Comparison of ENCODE assay signal across 9 mouse cellular contexts in genomic region chr10:111101901-111102761, GRCm38 (mm10).
DNase-seq lines count a peak whose midpoint lies in the region; ATAC-seq lines count a peak whose summit lies in the region.
"Had no signal": no experiment of that assay in that cellular context is flagged by ENCODE, and none has a peak within 500 bp of the region (broad histone marks: within the 10 kb centered on the region; RNA-seq: fewer than 3 reads in every experiment).

No protein-coding gene starts in this region.

- H3K4me1 ChIP-seq in midbrain, embryonic 11.5 days (ENCODE audit: control insufficient read depth, insufficient read depth, low read length), result 0 out of 2 replicates have a peak, but pooled peaks cover 3% of the 10 kb centered on the region
- H3K4me1 ChIP-seq in midbrain, embryonic 16.5 days (ENCODE audit: control insufficient read depth, insufficient read depth, low read length), result peaks cover 8% of the 10 kb centered on the region
- peaks cover 11% of the 10 kb centered on the region for H3K4me1 ChIP-seq in midbrain, embryonic 13.5 days (replicated peaks)
- no peaks in the 10 kb centered on the region for H3K4me1 ChIP-seq in forebrain, embryonic 11.5 days (replicated peaks; ENCODE audit: control insufficient read depth, insufficient read depth, low read length)

- H3K27ac ChIP-seq in midbrain, embryonic 11.5 days (ENCODE audit: low read depth, low read length), result no peak overlapping the region
- H3K27ac ChIP-seq in midbrain, embryonic 16.5 days (ENCODE audit: low read length), result no peak overlapping the region
- no peak overlapping the region for H3K27ac ChIP-seq in midbrain, embryonic 13.5 days
- no peak overlapping the region for H3K27ac ChIP-seq in forebrain, embryonic 11.5 days (ENCODE audit: low read depth, low read length)
- H3K27ac ChIP-seq: embryonic facial prominence, embryonic 15.5 days had no signal

- H3K36me3 ChIP-seq in midbrain, embryonic 11.5 days (ENCODE audit: control insufficient read depth, insufficient read depth, low read length), result no peaks in the 10 kb centered on the region
- no peaks in the 10 kb centered on the region for H3K36me3 ChIP-seq in midbrain, embryonic 16.5 days (ENCODE audit: control insufficient read depth, insufficient read depth, low read length)
- H3K36me3 ChIP-seq in midbrain, embryonic 13.5 days, result no peaks in the 10 kb centered on the region
- H3K36me3 ChIP-seq in forebrain, embryonic 11.5 days (ENCODE audit: control insufficient read depth, insufficient read depth, low read length), result no peaks in the 10 kb centered on the region
- H3K36me3 ChIP-seq: embryonic facial prominence, embryonic 15.5 days had no signal

- no peak overlapping the region for H3K4me2 ChIP-seq in midbrain, embryonic 11.5 days
- no peak overlapping the region for H3K4me2 ChIP-seq in midbrain, embryonic 16.5 days (ENCODE audit: low read length)
- no peak overlapping the region for H3K4me2 ChIP-seq in midbrain, embryonic 13.5 days (replicated peaks)
- no peak overlapping the region for H3K4me2 ChIP-seq in forebrain, embryonic 11.5 days (ENCODE audit: low read depth, low read length, severe bottlenecking)
- H3K4me2 ChIP-seq: embryonic facial prominence, embryonic 15.5 days had no signal

- WGBS in midbrain, embryonic 11.5 days, result 83% methylated on average over 18 of the region's 18 CpGs
- WGBS in midbrain, embryonic 16.5 days, result 87% methylated on average over 18 of the region's 18 CpGs
- 85% methylated on average over 18 of the region's 18 CpGs for WGBS in midbrain, embryonic 13.5 days
- WGBS in forebrain, embryonic 11.5 days, result 81% methylated on average over 18 of the region's 18 CpGs

- peak; percentile 85 for DNase-seq in midbrain, embryonic 11.5 days (ENCODE audit: low spot score, missing footprints)
- peak; percentile 74 for DNase-seq in heart, adult 8-10 months (ENCODE audit: low spot score)
- DNase-seq in kidney, postnatal 14 days, result peak; percentile 79
- no peak for DNase-seq in forebrain, embryonic 11.5 days (ENCODE audit: low spot score)
- no peak for DNase-seq in testis, postnatal 14 days (ENCODE audit: low spot score)

- ATAC-seq in midbrain, embryonic 11.5 days (ENCODE audit: low FRiP score), result no peak
- ATAC-seq in midbrain, embryonic 16.5 days, result no peak
- peak; percentile 69 for ATAC-seq in megakaryocyte-erythroid progenitor cell, adult 5-6 weeks (replicated peaks; ENCODE audit: low FRiP score, low TSS enrichment, poor library complexity, severe bottlenecking)
- no peak for ATAC-seq in midbrain, embryonic 13.5 days
- ATAC-seq in forebrain, embryonic 11.5 days (replicated peaks; ENCODE audit: low FRiP score), result no peak

- H3K9me3 ChIP-seq in midbrain, embryonic 11.5 days (ENCODE audit: control insufficient read depth, low read length), result no peaks in the 10 kb centered on the region
- no peaks in the 10 kb centered on the region for H3K9me3 ChIP-seq in midbrain, embryonic 16.5 days (replicated peaks; ENCODE audit: control insufficient read depth, low read length, poor library complexity, severe bottlenecking)
- no peaks in the 10 kb centered on the region for H3K9me3 ChIP-seq in midbrain, embryonic 13.5 days
- H3K9me3 ChIP-seq in forebrain, embryonic 11.5 days (ENCODE audit: control insufficient read depth, low read length), result no peaks in the 10 kb centered on the region
- H3K9me3 ChIP-seq: embryonic facial prominence, embryonic 15.5 days had no signal

- H3K4me3 ChIP-seq in midbrain, embryonic 11.5 days (ENCODE audit: low read depth, low read length), result no peak overlapping the region
- H3K4me3 ChIP-seq in midbrain, embryonic 16.5 days (ENCODE audit: low read depth, low read length), result no peak overlapping the region
- no peak overlapping the region for H3K4me3 ChIP-seq in midbrain, embryonic 13.5 days (replicated peaks)
- no peak overlapping the region for H3K4me3 ChIP-seq in forebrain, embryonic 11.5 days (ENCODE audit: low read depth, low read length)
- H3K4me3 ChIP-seq: embryonic facial prominence, embryonic 15.5 days had no signal

- no peak overlapping the region for H3K9ac ChIP-seq in midbrain, embryonic 11.5 days (ENCODE audit: low read length)
- H3K9ac ChIP-seq in midbrain, embryonic 16.5 days (ENCODE audit: low read depth, low read length), result no peak overlapping the region
- no peak overlapping the region for H3K9ac ChIP-seq in midbrain, embryonic 13.5 days (replicated peaks)
- no peak overlapping the region for H3K9ac ChIP-seq in forebrain, embryonic 11.5 days (ENCODE audit: low read length)
- H3K9ac ChIP-seq: embryonic facial prominence, embryonic 15.5 days had no signal

- H3K27me3 ChIP-seq in midbrain, embryonic 11.5 days (ENCODE audit: control insufficient read depth, insufficient read depth, low read length), result no peaks in the 10 kb centered on the region
- no peaks in the 10 kb centered on the region for H3K27me3 ChIP-seq in midbrain, embryonic 16.5 days (ENCODE audit: control insufficient read depth, insufficient read depth, low read depth, low read length)
- H3K27me3 ChIP-seq in midbrain, embryonic 13.5 days, result no peaks in the 10 kb centered on the region
- H3K27me3 ChIP-seq in forebrain, embryonic 11.5 days (ENCODE audit: control insufficient read depth, insufficient read depth, low read length), result no peaks in the 10 kb centered on the region
- H3K27me3 ChIP-seq: embryonic facial prominence, embryonic 15.5 days had no signal

Comparison
In these comparisons a context has a peak if more than half of its experiments do, and no peak if none do; other contexts are left out.
1. DNase-seq: peak in midbrain, embryonic 11.5 days (single experiment), heart, adult 8-10 months (single experiment) and kidney, postnatal 14 days (single experiment); none in forebrain, embryonic 11.5 days (single experiment) and testis, postnatal 14 days (single experiment).